Mouse (Mus musculus): Measurements from ENCODE around the gene Gm5798. TPM values are rescaled to one million over a fixed set of nuclear protein-coding genes. Genes with fewer than 3 reads are reported as not detected.
"Not testable (repeated sequence)": the region's sequence is repeated elsewhere in the genome, so short reads cannot be mapped to it uniquely, and the experiment has no call there.

Gm5798 gene
- not detected in 2 replicates for polyA plus RNA-seq (2015; fragmentation: Nextera tagmentation; extraction: Ambion mirVana)

DNA sequence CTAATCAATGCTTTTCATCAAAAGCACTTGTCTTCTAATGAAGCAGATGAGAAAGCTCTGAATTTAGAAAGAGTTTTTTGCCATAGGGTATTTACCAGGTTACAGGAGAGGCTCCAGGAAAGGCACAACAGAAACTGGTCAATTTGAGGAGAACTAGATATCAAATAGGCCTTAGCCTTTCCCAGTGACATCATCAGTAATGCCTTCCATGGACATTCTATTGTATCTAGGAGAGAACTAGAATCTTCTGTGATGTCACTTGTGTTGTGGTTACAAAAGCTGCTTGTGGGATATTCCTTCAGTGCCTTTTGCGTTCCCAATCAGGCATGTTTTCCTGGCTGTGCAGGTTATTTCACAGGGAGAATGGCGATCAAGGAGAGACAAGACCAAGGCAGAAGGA is at the start of gene Gm5798:
Gene Gm5798, plus strand, starts transcription at position 301 of the 400 bp plus-strand sequence.
- H3K27me3 ChIP-seq (ENCODE audit: insufficient read depth, low read length); H3K9me3 ChIP-seq (ENCODE audit: low read length); H3K4me3 ChIP-seq (ENCODE audit: low read length); H3K4me2 ChIP-seq (replicated peaks; ENCODE audit: low read depth, low read length); ATAC-seq (ENCODE audit: low FRiP score, low TSS enrichment); H3K27ac ChIP-seq (ENCODE audit: low read length); H3K4me1 ChIP-seq (ENCODE audit: insufficient read depth, low read length); H3K36me3 ChIP-seq (ENCODE audit: insufficient read depth, low read length); H3K9ac ChIP-seq (replicated peaks; ENCODE audit: low read length): not testable (repeated sequence)
- WGBS: 63% methylated on average over 2 of the region's 2 CpGs

DNA sequence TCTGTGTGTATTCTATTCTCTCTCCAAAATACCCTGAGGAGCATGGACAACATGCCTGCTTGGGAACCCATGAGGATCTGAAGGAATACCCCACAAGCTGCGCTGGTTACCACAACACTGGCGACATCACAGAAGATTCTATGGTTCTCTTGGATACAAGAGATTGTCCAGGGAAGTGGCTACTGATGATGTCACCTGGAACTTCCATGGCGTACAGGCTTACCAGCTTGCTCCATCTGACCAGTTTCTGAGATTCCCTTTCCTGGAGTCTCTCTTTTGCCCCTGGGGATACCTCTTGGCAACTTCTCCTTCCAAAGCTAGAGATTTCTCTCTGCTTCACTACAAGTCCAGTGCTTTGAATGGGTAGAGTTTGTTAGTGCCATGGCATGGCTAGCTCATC is 37.9 kb downstream of the Gm5798 start, which contains the start of gene Gm7945:
Gene Gm7945, minus strand, starts transcription at position 101 of the 400 bp plus-strand sequence.
- not testable (repeated sequence) for H3K4me1 ChIP-seq (ENCODE audit: insufficient read depth, low read length); ATAC-seq (ENCODE audit: low FRiP score, low TSS enrichment); H3K27me3 ChIP-seq (ENCODE audit: insufficient read depth, low read length); H3K4me3 ChIP-seq (ENCODE audit: low read length); H3K9ac ChIP-seq (replicated peaks; ENCODE audit: low read length); H3K4me2 ChIP-seq (replicated peaks; ENCODE audit: low read depth, low read length); H3K36me3 ChIP-seq (ENCODE audit: insufficient read depth, low read length); H3K9me3 ChIP-seq (ENCODE audit: low read length); H3K27ac ChIP-seq (ENCODE audit: low read length)
- WGBS: no CpG with 5 or more reads among the region's 3 CpGs

Other genes starting within 250 kb of the Gm5798 start
- 0.36 and 0.54 TPM in 2 replicates for gene Mat1a, start 243.6 kb upstream of the Gm5798 start, polyA plus RNA-seq (2015; fragmentation: Nextera tagmentation; extraction: Ambion mirVana)
- gene Sftpa1, start 216.8 kb upstream of the Gm5798 start, polyA plus RNA-seq (2015; fragmentation: Nextera tagmentation; extraction: Ambion mirVana): 3.9 TPM in 1 of 2 replicates, not detected in the other
- 0.19 TPM in 1 of 2 replicates, not detected in the other for gene Mbl1, start 197.2 kb upstream of the Gm5798 start, polyA plus RNA-seq (2015; fragmentation: Nextera tagmentation; extraction: Ambion mirVana)
- gene Sftpd, start 163.5 kb upstream of the Gm5798 start, polyA plus RNA-seq (2015; fragmentation: Nextera tagmentation; extraction: Ambion mirVana): 0.16 and 0.45 TPM in 2 replicates
- gene Gm2832, start 69.8 kb upstream of the Gm5798 start, polyA plus RNA-seq (2015; fragmentation: Nextera tagmentation; extraction: Ambion mirVana): not detected in 2 replicates
- not detected in 2 replicates for gene Gm7945, start 37.8 kb downstream of the Gm5798 start, polyA plus RNA-seq (2015; fragmentation: Nextera tagmentation; extraction: Ambion mirVana)
- not detected in 2 replicates for gene Gm6482, start 59.7 kb downstream of the Gm5798 start, polyA plus RNA-seq (2015; fragmentation: Nextera tagmentation; extraction: Ambion mirVana)
- not detected in 2 replicates for gene Gm7954, start 104.9 kb downstream of the Gm5798 start, polyA plus RNA-seq (2015; fragmentation: Nextera tagmentation; extraction: Ambion mirVana)
- not detected in 2 replicates for gene Gm3486, start 140.9 kb downstream of the Gm5798 start, polyA plus RNA-seq (2015; fragmentation: Nextera tagmentation; extraction: Ambion mirVana)
- gene Gm7970, start 207.0 kb downstream of the Gm5798 start, polyA plus RNA-seq (2015; fragmentation: Nextera tagmentation; extraction: Ambion mirVana): not detected in 2 replicates
- not detected in 2 replicates for gene 1700049E17Rik2, start 224.6 kb downstream of the Gm5798 start, polyA plus RNA-seq (2015; fragmentation: Nextera tagmentation; extraction: Ambion mirVana)

Data from kidney, embryonic 16.5 days (tissue).